Mouse (Mus musculus): ENCODE measurements around the gene Sirt2.

GRCm38 (mm10) chr7:28795832-28796231 lies 29.3 kb downstream of the Sirt2 start:
- TF ChIP-seq CTCF (IDR thresholded peaks at IDR 0.05; ENCODE audit: low read depth, low read length) (no peak), POLR2A (IDR thresholded peaks at IDR 0.05; ENCODE audit: insufficient read depth, low read length) (peak; percentile 47), EP300 (IDR thresholded peaks at IDR 0.05; ENCODE audit: insufficient read depth, low read depth, low read length) (no peak)

All from ES-Bruce4 (cell line).